Mouse (Mus musculus) layer of hippocampus, adult 6 months (tissue): ENCODE measurements around the gene Irx2. TPM values are rescaled to one million over a fixed set of nuclear protein-coding genes. Genes with fewer than 3 reads are reported as not detected.

Experiments
- long read RNA-seq, 2 experiments: library from polyadenylated mRNA; unstranded; transcript quantifications; one replicate each; pipeline ENCODE4 v2.0.0; 2019 to 2020
- polyA plus RNA-seq: library from polyadenylated mRNA; unstranded; fragments of <200 nt; fragmentation: Nextera tagmentation; gene quantifications from 2 replicates; pipeline ENCODE4 v1.2.3, GENCODE M21; 2021

Irx2 gene
- 0.10 TPM in 1 of 2 replicates, not detected in the other for polyA plus RNA-seq
- long read RNA-seq, experiment 1: 0 reads
- long read RNA-seq, experiment 2, transcript Irx2-201 (5 exons, 2,625 nt): major isoform, 26 of 37 reads
- long read RNA-seq, experiment 2, partial matches to known transcripts: 6 of 37 reads
- long read RNA-seq, experiment 2, other reads (novel, unspliced or antisense): 5 of 37 reads

GRCm38 (mm10) chr13:72628462-72628916 is at the start of gene Irx2:
TSS of gene Irx2 (plus strand) at chr13:72628820.

